Mouse (Mus musculus): ENCODE results near the gene Vmn1r142.
"Not testable (repeated sequence)": the region's sequence is repeated elsewhere in the genome, so short reads cannot be mapped to it uniquely, and the experiment has no call there.

DNA sequence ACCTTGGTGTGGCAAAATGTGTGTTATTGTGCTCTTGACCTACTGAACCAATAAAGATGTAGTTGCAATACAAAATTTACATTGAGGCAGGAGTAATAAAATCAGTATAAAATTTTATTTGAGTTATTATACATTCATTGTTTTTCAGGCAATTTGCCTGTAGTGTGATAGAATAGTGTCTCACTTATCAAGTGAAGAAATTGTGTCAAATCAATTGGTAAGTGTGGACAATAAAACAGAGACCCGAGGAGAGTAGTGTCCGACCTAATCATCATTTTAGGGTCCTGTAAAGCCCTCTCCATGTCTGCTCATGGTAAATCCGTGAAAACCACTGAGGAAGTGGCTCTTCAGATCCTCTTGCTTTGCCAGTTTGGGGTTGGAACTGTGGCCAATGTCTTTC, 25.2 kb upstream of the Vmn1r142 start, which contains the start of gene Vmn1r143:
- TF ChIP-seq CTCF (IDR thresholded peaks at IDR 0.05; ENCODE audit: insufficient read depth, low read length); POLR2A (IDR thresholded peaks at IDR 0.05; ENCODE audit: borderline replicate concordance, extremely low read depth, low read depth, low read length): not testable (repeated sequence)

Measured in lung, adult 2 months (tissue).